Mouse (Mus musculus): ENCODE measurements around the gene Pld4.
"Not testable (repeated sequence)": the region's sequence is repeated elsewhere in the genome, so short reads cannot be mapped to it uniquely, and the experiment has no call there.

Gene Pld4

DNA sequence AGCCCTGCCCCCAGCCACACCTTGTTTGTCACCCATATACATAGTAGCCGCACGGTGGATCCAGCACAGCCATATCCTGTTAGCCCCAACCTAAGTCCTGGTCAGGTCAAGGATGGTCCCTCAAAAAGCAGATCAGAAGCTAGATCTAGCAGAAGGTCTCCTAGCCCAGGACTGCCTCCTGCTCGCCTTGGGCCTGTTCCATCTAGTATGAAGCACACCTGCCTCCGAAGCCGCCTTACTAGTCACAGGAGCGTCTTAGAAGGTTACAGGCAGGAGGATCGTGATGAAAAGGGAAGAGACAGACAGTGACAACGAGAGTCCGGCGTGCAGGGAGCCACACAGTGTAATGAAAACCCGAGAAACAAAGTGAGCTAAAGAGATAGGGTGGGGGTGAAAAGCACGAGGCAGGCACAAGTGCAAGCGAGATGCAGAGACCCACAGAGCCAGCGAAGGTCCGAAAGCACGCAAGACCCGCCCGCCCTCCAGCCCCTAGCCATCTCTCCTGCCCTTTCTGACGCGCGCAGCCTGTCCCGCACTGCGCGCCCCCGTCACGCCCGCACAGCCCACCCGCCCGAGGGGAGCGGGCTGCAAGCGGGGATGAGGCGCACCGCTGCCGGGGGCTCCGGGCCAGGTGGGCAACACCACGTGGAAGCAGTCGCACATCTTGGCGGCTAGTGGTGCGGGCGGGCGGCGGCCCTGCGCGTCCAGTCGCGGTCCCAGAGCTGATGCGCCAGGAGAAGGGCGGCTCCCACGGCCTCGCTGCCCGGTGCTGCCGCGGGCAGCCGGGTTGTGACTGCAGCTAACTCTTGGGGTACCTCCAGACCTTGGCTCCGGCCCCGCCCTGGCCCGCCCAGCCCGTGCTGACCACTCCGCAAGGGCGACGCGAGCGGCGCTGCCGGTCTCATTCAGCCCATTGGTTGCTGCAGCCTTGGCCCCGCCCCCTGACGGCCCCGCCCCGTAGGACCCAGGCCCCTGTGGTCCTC is 41.7 kb downstream of the Pld4 start, which contains the start of gene Ahnak2:
TSS of gene Ahnak2 (minus strand) at position 794 of the 983 bp plus-strand sequence.
- no peak for DNase-seq (ENCODE audit: low read depth, low spot score)

GRCm38 (mm10) chr12:112802917-112803316 is 42.5 kb downstream of the Pld4 start:
- no peak for DNase-seq (ENCODE audit: low read depth, low spot score)

- DNase-seq (ENCODE audit: low read depth, low spot score): no peak
These were observed 43.6 kb downstream of the Pld4 start for GRCm38 (mm10) chr12:112804046-112804445.

GRCm38 (mm10) chr12:112806044-112806443 is 45.6 kb downstream of the Pld4 start:
- no peak for DNase-seq (ENCODE audit: low read depth, low spot score)

DNA sequence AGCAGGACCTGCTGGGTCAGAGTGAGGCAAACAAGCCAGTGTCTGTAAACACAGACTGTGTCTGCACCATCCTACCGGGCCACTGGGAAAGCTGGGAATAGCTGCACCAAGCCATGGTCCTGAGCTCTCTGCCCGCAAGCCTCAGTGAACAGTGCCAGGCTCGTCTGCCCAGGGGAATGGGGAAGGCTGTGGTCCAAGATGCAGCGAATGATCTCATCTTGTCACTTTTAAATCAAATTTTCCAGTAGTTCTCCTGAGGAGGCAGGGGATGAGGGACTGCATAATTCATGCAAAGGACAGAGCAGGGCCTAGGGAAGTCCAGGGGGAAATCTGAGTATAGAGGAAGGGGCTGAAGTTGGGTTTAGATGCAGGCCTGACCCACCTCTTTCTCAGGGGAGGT is 47.3 kb downstream of the Pld4 start:
- no peak for DNase-seq (ENCODE audit: low read depth, low spot score)

GRCm38 (mm10) chr12:112808212-112808586 is 47.7 kb downstream of the Pld4 start:
- no peak for DNase-seq (ENCODE audit: low read depth, low spot score)

- peak; percentile 89 for DNase-seq (ENCODE audit: low read depth, low spot score)
These were observed 48.3 kb downstream of the Pld4 start, which contains the start of gene Clba1 for GRCm38 (mm10) chr12:112808587-112809364. TSS of gene Clba1 (plus strand) at chr12:112808937.

DNA sequence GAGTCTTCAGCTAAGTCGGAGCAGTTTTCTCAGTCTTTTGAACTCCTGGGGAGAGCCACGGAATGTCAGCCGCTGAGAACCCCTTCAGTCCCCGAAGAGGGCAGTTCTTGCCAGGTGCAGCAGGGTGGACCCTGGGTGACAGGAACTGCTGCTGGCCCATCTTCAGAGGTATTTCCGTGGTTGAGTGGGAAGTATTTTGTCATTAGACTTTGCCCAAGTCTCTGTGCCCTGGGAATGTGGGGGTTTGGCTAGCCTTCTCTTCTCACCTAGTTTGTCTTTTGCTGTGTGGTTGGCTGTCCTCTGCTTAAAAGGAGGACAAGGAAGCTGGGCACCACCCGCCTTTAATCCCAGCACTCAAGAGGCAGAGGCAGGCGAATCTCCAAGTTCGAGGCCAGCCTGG is 49.2 kb downstream of the Pld4 start:
- DNase-seq (ENCODE audit: low read depth, low spot score): no peak

DNA sequence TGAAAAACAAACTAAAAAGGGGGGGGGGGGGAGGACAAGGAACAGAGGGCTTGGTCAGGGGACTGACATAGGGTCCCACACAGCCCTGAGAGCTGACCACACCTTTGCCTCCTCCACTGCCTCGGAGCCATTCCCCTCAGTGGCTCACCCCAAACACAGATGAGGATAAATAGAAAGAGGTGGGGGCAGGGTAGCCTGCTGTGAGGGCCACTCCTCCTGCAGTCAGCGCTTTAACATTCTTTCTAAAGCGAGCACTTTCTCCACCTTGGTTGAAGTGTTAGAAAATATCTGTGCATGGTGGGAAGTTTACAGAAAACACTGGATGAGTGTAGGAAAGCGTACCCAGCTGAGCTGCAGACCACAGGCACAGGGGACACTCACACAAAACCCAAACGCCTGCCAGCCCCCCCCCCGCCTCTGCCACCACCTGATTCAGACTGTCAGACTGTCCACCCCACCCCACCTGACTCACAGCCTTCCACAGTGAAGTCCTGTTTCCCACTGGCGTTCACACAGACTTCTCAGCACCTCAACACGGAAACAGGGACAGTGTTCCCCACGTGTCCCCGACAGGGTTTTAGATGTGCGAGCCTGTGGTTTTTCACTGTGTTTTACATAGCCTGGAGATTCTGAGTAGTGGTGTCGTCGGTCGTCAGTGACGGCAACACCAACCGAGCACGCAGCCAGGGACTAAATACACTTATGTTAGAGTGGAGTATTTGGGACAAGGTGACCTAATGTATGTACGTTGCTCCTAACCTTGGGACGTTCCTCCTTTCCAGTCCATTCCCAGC is 49.8 kb downstream of the Pld4 start:
- no peak for DNase-seq (ENCODE audit: low read depth, low spot score)

GRCm38 (mm10) chr12:112813370-112813769 is 52.9 kb downstream of the Pld4 start:
- DNase-seq (ENCODE audit: low read depth, low spot score): no peak

DNA sequence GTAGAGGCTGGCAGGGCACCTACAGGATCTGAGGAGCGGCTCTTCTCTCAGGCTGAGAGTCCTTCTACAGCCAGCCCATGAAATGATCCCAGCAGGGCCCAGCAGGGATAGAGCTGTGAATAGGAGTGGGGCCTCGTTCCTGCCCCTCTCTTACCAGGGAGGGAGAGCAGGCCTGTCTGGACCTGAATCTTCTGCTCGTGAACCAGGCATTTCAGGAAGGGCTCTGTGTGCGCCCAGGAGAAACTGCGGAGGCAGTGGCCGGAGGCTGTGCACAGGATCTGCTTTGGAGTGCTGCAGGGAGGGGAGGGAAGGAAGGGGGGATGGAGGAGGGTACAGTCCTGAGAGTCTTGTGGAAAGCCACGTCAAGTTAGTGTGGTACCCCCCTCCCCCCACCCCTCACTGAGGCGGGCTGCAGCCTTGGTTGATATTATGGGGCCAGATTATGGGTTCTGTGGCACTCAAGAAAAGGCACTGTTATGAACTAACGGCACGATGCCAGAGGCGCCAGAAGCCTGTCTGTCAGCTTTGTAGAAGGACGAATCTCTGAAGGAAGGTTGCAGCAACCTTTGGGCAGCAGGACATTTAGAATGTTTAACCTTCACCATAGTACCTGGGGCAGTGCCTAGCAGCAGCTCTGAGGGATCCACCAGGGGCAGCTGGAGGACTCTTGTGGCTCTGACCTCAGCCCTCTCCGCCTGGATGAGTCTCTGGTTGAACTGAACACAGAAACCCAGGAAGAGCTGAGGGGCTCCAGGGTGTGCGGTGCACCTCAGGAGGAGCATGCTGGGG is 54.4 kb downstream of the Pld4 start:
- no peak for DNase-seq (ENCODE audit: low read depth, low spot score)

DNA sequence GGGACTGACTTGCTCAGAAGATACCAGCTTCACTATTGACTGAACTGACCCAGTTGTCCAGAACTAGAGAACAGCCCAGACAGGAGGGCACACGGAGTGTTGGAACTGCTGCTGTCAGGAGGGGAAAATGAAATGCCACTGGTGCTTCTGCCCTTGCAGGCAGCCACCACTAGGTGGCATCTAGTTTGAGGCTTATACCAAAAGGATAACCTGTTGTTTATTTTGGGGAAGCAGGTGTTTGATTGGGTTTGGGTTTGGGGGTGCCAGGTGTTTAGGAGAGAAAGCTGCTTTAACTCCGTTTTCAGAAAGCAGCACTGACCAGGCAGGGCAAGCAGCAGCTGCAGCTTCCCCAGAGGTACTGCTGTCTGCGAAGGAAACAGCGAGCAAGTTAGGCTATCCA is 55.8 kb downstream of the Pld4 start:
- no peak for DNase-seq (ENCODE audit: low read depth, low spot score)

DNA sequence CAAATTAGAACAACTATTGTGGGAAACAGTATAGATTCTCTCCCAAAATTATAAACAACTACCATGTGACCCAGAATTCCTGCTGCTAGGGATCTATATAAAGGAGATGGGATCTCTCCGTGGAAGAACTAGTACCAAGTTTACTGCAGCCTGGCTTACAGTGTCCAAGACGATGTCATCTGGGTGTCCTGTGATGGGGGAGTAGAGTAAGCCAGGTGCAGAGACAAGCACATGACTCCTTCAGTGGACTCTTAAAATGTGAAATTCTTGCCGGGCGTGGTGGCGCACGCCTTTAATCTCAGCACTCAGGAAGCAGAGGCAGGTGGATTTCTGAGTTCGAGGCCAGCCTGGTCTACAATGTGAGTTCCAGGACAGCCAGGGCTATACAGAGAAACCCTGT is 56.4 kb downstream of the Pld4 start:
- DNase-seq (ENCODE audit: low read depth, low spot score): not testable (repeated sequence)
